Mouse (Mus musculus) urinary bladder, postnatal 36 days (tissue): ENCODE data around the gene Lbp.

Experiments used
- DNase-seq, 2 experiments: peaks; one replicate each; pipeline ENCODE4 v3.0.0; 2022; ENCODE audit warnings: low spot score in 2 of 2, mixed read lengths in 1 of 2

Gene Lbp

GRCm38 (mm10) chr2:158361678-158362320 is 55.5 kb downstream of the Lbp start:
- no peak for DNase-seq

GRCm38 (mm10) chr2:158364175-158364574 is 57.9 kb downstream of the Lbp start:
- DNase-seq = no peak

- no peak for DNase-seq
Observed at GRCm38 (mm10) chr2:158365099-158365850, 59.0 kb downstream of the Lbp start.

- no peak for DNase-seq
Observed at GRCm38 (mm10) chr2:158367654-158368053, 61.4 kb downstream of the Lbp start.

GRCm38 (mm10) chr2:158368313-158368712 is 62.0 kb downstream of the Lbp start:
- DNase-seq = no peak

GRCm38 (mm10) chr2:158369474-158370172 is 63.3 kb downstream of the Lbp start:
- no peak for DNase-seq

GRCm38 (mm10) chr2:158370173-158370550 is 63.9 kb downstream of the Lbp start:
- no peak for DNase-seq

- no peak for DNase-seq
Observed at GRCm38 (mm10) chr2:158373061-158373460, 66.8 kb downstream of the Lbp start.

- no peak for DNase-seq
Observed at GRCm38 (mm10) chr2:158373516-158373915, 67.2 kb downstream of the Lbp start.

GRCm38 (mm10) chr2:158375443-158376122 is 69.3 kb downstream of the Lbp start, which contains the start of gene Snhg11:
Gene Snhg11, plus strand, starts transcription at chr2:158375638.
- DNase-seq = peak in 1 of 2 experiments; percentile 27

GRCm38 (mm10) chr2:158376123-158376687 is 69.9 kb downstream of the Lbp start:
- no peak for DNase-seq

GRCm38 (mm10) chr2:158376798-158377197 is 70.5 kb downstream of the Lbp start:
- no peak for DNase-seq

- DNase-seq = no peak
Observed at GRCm38 (mm10) chr2:158377811-158378210, 71.5 kb downstream of the Lbp start.

GRCm38 (mm10) chr2:158379354-158380078 is 73.2 kb downstream of the Lbp start:
- peak; percentile 20 to 37 for DNase-seq
